Mouse (Mus musculus) embryo, embryonic 11.5 days (tissue): Measurements from ENCODE around the gene Tnnt2.

ENCODE experiments used
- DNase-seq: peaks from one replicate; pipeline ENCODE4 v3.0.0-alpha.2; 2012; ENCODE audit warnings: low read depth, low spot score

Gene Tnnt2

GRCm38 (mm10) chr1:135899991-135900515 lies 63.9 kb downstream of the Tnnt2 start:
- no peak for DNase-seq
